Mouse (Mus musculus): ENCODE data around the gene Map1lc3a. TPM values are rescaled to one million over a fixed set of nuclear protein-coding genes. Genes with fewer than 3 reads are reported as not detected.

Map1lc3a gene
- polyA plus RNA-seq, 2 experiments, result 7.7 to 16.1 TPM

DNA sequence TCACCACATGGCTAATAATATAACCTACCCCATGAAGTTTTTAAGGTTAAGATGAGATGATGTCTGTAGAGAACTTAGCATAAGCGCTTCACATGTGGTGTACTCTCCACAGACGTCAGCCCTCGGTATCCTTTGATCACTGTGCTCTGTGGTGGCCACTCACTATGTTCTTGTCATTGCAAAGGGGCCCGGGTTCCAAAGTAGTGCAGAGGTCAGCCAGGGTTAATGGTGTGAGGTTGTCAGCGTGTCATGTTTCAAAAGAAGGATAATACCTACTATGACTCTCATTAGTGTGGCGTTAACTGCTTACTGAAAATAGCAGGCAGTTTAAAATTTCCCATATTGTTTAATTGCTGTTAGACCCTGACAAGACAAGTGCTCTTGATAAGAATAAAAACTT is 37.6 kb downstream of the Map1lc3a start:
- Histone ChIP-seq H3K9ac (replicated peaks) (no peak overlapping the region), H3K27ac (no peak overlapping the region), H3K4me1 (replicated peaks; ENCODE audit: control insufficient read depth in 2 of 2, insufficient read depth in 2 of 2, low read length in 1 of 2) (no peaks in the 10 kb centered on the region; a peak in 1 of 4 replicates), H3K36me3 (replicated peaks; ENCODE audit: control insufficient read depth, insufficient read depth, low read depth) (no peaks in the 10 kb centered on the region; the same call in 1 of the 2 replicates), H3K27me3 (ENCODE audit: control insufficient read depth, insufficient read depth, low read length) (no peaks in the 10 kb centered on the region), H3K4me2 (ENCODE audit: low read depth) (no peak overlapping the region), H3K4me3 (ENCODE audit: insufficient read depth in 1 of 2, low read depth in 2 of 2, low read length in 2 of 2) (no peak overlapping the region), H3K9me3 (ENCODE audit: control insufficient read depth, low read length) (no peaks in the 10 kb centered on the region)
- 68% methylated on average over 6 of the region's 6 CpGs for WGBS (ENCODE audit: insufficient replicate concordance)
- no peak for ATAC-seq (ENCODE audit: insufficient read depth)
- DNase-seq (ENCODE audit: low read depth in 3 of 3, low spot score in 3 of 3), result no peak
- no peak for TF ChIP-seq CTCF (IDR thresholded peaks at IDR 0.05; ENCODE audit: low read depth)
- no peak for TF ChIP-seq EP300 (IDR thresholded peaks at IDR 0.05; ENCODE audit: low read depth)

DNA sequence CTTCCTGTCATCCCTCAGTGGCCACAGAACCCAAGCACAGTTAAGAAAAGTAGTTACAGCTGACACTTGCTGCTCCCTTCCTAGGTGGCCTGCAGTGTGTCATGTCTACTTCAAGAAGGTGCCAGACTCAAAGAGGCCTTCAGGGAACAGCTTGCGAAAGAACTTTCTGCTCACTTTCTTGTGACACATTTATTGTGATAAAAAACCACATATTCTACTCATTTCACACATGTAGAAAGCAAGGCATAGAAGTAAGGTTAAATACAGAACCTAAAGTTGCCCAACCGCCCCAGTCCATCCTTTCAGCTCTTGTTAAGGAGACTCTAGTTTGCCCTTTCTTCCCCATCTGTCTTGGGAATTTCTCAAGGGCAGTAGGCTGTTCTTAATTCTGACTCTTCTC is 42.5 kb downstream of the Map1lc3a start:
- TF ChIP-seq EP300 (IDR thresholded peaks at IDR 0.05; ENCODE audit: low read depth) (no peak), CTCF (IDR thresholded peaks at IDR 0.05; ENCODE audit: low read depth) (no peak)
- 72% methylated on average over 2 of the region's 2 CpGs for WGBS (ENCODE audit: insufficient replicate concordance)
- H3K4me1 ChIP-seq (replicated peaks; ENCODE audit: control insufficient read depth in 2 of 2, insufficient read depth in 2 of 2, low read length in 1 of 2), result no peaks in the 10 kb centered on the region; a peak in 2 of 4 replicates

DNA sequence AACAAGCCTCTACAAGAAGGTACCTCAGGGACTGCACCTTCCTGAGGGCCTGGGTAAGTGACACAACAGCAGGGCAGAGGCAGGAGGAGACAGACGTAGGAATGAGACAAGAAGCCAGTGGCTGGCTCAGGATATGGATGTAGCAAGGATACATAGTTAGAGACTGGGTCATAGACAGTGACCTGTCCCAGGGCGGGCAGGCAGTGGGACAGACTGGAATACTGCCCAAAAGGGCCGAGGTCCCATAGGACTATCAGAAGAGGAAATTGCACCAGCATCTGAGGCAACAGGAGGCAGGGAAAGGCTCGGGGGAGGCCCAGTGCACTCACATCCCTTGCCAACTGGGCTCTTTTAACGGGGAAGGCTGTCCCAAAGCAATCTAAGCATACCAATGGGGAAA is 44.5 kb downstream of the Map1lc3a start:
- no peak overlapping the region for H3K27ac ChIP-seq
- no peak for TF ChIP-seq EP300 (IDR thresholded peaks at IDR 0.05; ENCODE audit: low read depth)
- no peak for TF ChIP-seq CTCF (IDR thresholded peaks at IDR 0.05; ENCODE audit: low read depth)
- no peak for ATAC-seq (ENCODE audit: insufficient read depth)
- DNase-seq (ENCODE audit: low read depth in 3 of 3, low spot score in 3 of 3), result no peak
- H3K4me2 ChIP-seq (ENCODE audit: low read depth), result no peak overlapping the region
- no peaks in the 10 kb centered on the region for H3K27me3 ChIP-seq (ENCODE audit: control insufficient read depth, insufficient read depth, low read length)
- WGBS (ENCODE audit: insufficient replicate concordance), result 63% methylated on average over 5 of the region's 5 CpGs
- H3K9ac ChIP-seq (replicated peaks), result no peak overlapping the region
- H3K36me3 ChIP-seq (replicated peaks; ENCODE audit: control insufficient read depth, insufficient read depth, low read depth), result no peaks in the 10 kb centered on the region; the same call in 1 of the 2 replicates
- no peak overlapping the region for H3K4me3 ChIP-seq (ENCODE audit: insufficient read depth in 1 of 2, low read depth in 2 of 2, low read length in 2 of 2)
- no peaks in the 10 kb centered on the region for H3K9me3 ChIP-seq (ENCODE audit: control insufficient read depth, low read length)
- H3K4me1 ChIP-seq (replicated peaks; ENCODE audit: control insufficient read depth in 2 of 2, insufficient read depth in 2 of 2, low read length in 1 of 2), result no peaks in the 10 kb centered on the region; a peak in 2 of 4 replicates

More for the DNA sequence above, 42.5 kb downstream of the Map1lc3a start:
- Histone ChIP-seq H3K27me3 (ENCODE audit: control insufficient read depth, insufficient read depth, low read length) (no peaks in the 10 kb centered on the region), H3K36me3 (replicated peaks; ENCODE audit: control insufficient read depth, insufficient read depth, low read depth) (no peaks in the 10 kb centered on the region; the same call in none of the 2 replicates), H3K9ac (replicated peaks) (no peak overlapping the region), H3K27ac (no peak overlapping the region), H3K4me3 (ENCODE audit: insufficient read depth in 1 of 2, low read depth in 2 of 2, low read length in 2 of 2) (no peak overlapping the region), H3K4me2 (ENCODE audit: low read depth) (no peak overlapping the region), H3K9me3 (ENCODE audit: control insufficient read depth, low read length) (no peaks in the 10 kb centered on the region)
- no peak for ATAC-seq (ENCODE audit: insufficient read depth)
- peak in 1 of 3 experiments; percentile 2 for DNase-seq (ENCODE audit: low read depth in 3 of 3, low spot score in 3 of 3)

DNA sequence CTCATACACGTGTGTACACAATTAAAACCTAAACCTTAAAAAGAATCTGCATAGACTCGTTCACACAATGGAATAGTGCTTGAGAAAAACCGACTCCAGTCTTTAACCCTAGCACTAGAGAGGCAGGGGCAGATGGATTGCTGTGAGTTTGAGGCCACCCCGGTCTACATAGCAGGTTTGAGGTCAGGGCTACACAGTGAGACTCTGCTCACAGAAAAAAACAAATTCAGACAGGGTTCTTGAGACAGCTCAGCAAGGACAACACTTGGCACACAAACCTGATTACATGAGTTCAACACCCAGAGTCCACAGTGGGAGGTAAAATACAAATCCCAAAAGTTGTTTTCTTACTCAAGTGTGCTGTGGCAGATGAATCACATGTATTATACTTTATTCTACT is 49.9 kb downstream of the Map1lc3a start:
- Histone ChIP-seq H3K4me3 (ENCODE audit: insufficient read depth in 1 of 2, low read depth in 2 of 2, low read length in 2 of 2) (no peak overlapping the region), H3K9ac (replicated peaks) (no peak overlapping the region), H3K4me2 (ENCODE audit: low read depth) (no peak overlapping the region), H3K27ac (no peak overlapping the region), H3K36me3 (replicated peaks; ENCODE audit: control insufficient read depth, insufficient read depth, low read depth) (peaks cover 2% of the 10 kb centered on the region; the same call in 1 of the 2 replicates), H3K27me3 (ENCODE audit: control insufficient read depth, insufficient read depth, low read length) (no peaks in the 10 kb centered on the region), H3K9me3 (ENCODE audit: control insufficient read depth, low read length) (no peaks in the 10 kb centered on the region), H3K4me1 (replicated peaks; ENCODE audit: control insufficient read depth in 2 of 2, insufficient read depth in 2 of 2, low read length in 1 of 2) (no peaks in the 10 kb centered on the region)
- TF ChIP-seq CTCF (IDR thresholded peaks at IDR 0.05; ENCODE audit: low read depth) (no peak), EP300 (IDR thresholded peaks at IDR 0.05; ENCODE audit: low read depth) (no peak)
- DNase-seq (ENCODE audit: low read depth in 3 of 3, low spot score in 3 of 3) (no peak), ATAC-seq (ENCODE audit: insufficient read depth) (no peak)
- WGBS (ENCODE audit: insufficient replicate concordance), result 74% methylated on average over 4 of the region's 4 CpGs

Other genes with a start within 250 kb of the Map1lc3a start
- 88.4 and 89.4 TPM in 2 replicates for gene Ahcy, start 201.8 kb upstream of the Map1lc3a start, polyA plus RNA-seq (2012; rRNA removed)
- gene Ahcy, start 201.8 kb upstream of the Map1lc3a start, polyA plus RNA-seq (2014; fragmentation: Nextera tagmentation; extraction: Ambion mirVana), result 61.3 and 65.7 TPM in 2 replicates
- gene Itch, start 142.8 kb upstream of the Map1lc3a start, polyA plus RNA-seq (2012; rRNA removed), result 4.7 and 6.0 TPM in 2 replicates
- 14.2 and 14.4 TPM in 2 replicates for gene Itch, start 142.8 kb upstream of the Map1lc3a start, polyA plus RNA-seq (2014; fragmentation: Nextera tagmentation; extraction: Ambion mirVana)
- gene Dynlrb1, start 39.8 kb upstream of the Map1lc3a start, polyA plus RNA-seq (2012; rRNA removed), result 101 and 178 TPM in 2 replicates
- gene Dynlrb1, start 39.8 kb upstream of the Map1lc3a start, polyA plus RNA-seq (2014; fragmentation: Nextera tagmentation; extraction: Ambion mirVana), result 149 and 154 TPM in 2 replicates
- 16.7 and 20.1 TPM in 2 replicates for gene Pigu, start 81.1 kb downstream of the Map1lc3a start, polyA plus RNA-seq (2012; rRNA removed)
- 22.2 and 24.4 TPM in 2 replicates for gene Pigu, start 81.1 kb downstream of the Map1lc3a start, polyA plus RNA-seq (2014; fragmentation: Nextera tagmentation; extraction: Ambion mirVana)
- 2.2 and 2.7 TPM in 2 replicates for gene Trp53inp2, start 104.8 kb downstream of the Map1lc3a start, polyA plus RNA-seq (2012; rRNA removed)
- 1.4 and 1.9 TPM in 2 replicates for gene Trp53inp2, start 104.8 kb downstream of the Map1lc3a start, polyA plus RNA-seq (2014; fragmentation: Nextera tagmentation; extraction: Ambion mirVana)
- 8.4 and 9.0 TPM in 2 replicates for gene Ncoa6, start 197.6 kb downstream of the Map1lc3a start, polyA plus RNA-seq (2012; rRNA removed)
- gene Ncoa6, start 197.6 kb downstream of the Map1lc3a start, polyA plus RNA-seq (2014; fragmentation: Nextera tagmentation; extraction: Ambion mirVana), result 6.5 and 8.9 TPM in 2 replicates
- gene Acss2, start 241.7 kb downstream of the Map1lc3a start, polyA plus RNA-seq (2012; rRNA removed), result 13.8 and 14.3 TPM in 2 replicates
- gene Acss2, start 241.7 kb downstream of the Map1lc3a start, polyA plus RNA-seq (2014; fragmentation: Nextera tagmentation; extraction: Ambion mirVana), result 18.3 and 21.4 TPM in 2 replicates
- 0.35 and 0.83 TPM in 2 replicates for gene Ggt7, start 241.9 kb downstream of the Map1lc3a start, polyA plus RNA-seq (2012; rRNA removed)
- gene Ggt7, start 241.9 kb downstream of the Map1lc3a start, polyA plus RNA-seq (2014; fragmentation: Nextera tagmentation; extraction: Ambion mirVana), result 0.18 and 0.20 TPM in 2 replicates

Measured in liver, embryonic 14.5 days (tissue).